Mouse (Mus musculus) heart, embryonic 11.5 days (tissue): ENCODE results near the gene Gm26920. TPM values are rescaled to one million over a fixed set of nuclear protein-coding genes. Genes with fewer than 3 reads are reported as not detected.

Experiments
- ATAC-seq: fragments of 200-750 bp; cut with Nextera tagmentation; replicated peaks from 2 replicates; pipeline ENCODE4 v1.8.0; 2017; ENCODE audit warnings: moderate library complexity; ENCODE audit not compliant: insufficient number of reproducible peaks, low FRiP score, low TSS enrichment
- H3K27ac ChIP-seq: fragments of 300-500 bp; sonication (generic); 2 replicates; pipeline ENCODE4 v1.5.1; 2014; ENCODE audit warnings: mild to moderate bottlenecking, low read depth, low read length
- H3K27me3 ChIP-seq: fragments of 300-500 bp; sonication (generic); 2 replicates; pipeline ENCODE4 v1.6.1; 2014; ENCODE audit warnings: mild to moderate bottlenecking, low read length, mixed read lengths; ENCODE audit not compliant: control insufficient read depth, insufficient read depth
- H3K36me3 ChIP-seq: fragments of 300-500 bp; sonication (generic); 2 replicates; pipeline ENCODE4 v1.6.1; 2014; ENCODE audit warnings: mild to moderate bottlenecking, low read length, moderate library complexity, mixed read lengths; ENCODE audit not compliant: control insufficient read depth, insufficient read depth
- H3K4me1 ChIP-seq: fragments of 300-500 bp; sonication (generic); 2 replicates; pipeline ENCODE4 v1.6.1; 2014; ENCODE audit warnings: low read length; ENCODE audit not compliant: control insufficient read depth, insufficient read depth
- H3K4me2 ChIP-seq: fragments of 300-500 bp; sonication (generic); 2 replicates; pipeline ENCODE4 v1.6.1; 2014; ENCODE audit warnings: mild to moderate bottlenecking, moderate library complexity
- H3K4me3 ChIP-seq: fragments of 300-500 bp; sonication (generic); 2 replicates; pipeline ENCODE4 v1.5.1; 2014; ENCODE audit warnings: low read depth, low read length
- H3K9ac ChIP-seq: fragments of 300-500 bp; sonication (generic); 2 replicates; pipeline ENCODE4 v1.6.1; 2014; ENCODE audit warnings: mild to moderate bottlenecking, low read depth, low read length, moderate library complexity
- H3K9me3 ChIP-seq: fragments of 300-500 bp; sonication (generic); replicated peaks from 2 replicates; pipeline ENCODE4 v1.6.1; 2016; ENCODE audit warnings: low read length; ENCODE audit not compliant: control insufficient read depth
- WGBS: fragments of 180-500 bp; shearing (Covaris S2); extraction: QIAGEN DNeasy Blood & Tissue Kit; methylation state at CpG from one replicate; pipeline ENCODE4 v1.1.7; 2014; ENCODE audit not compliant: insufficient replicate concordance; 5-methylcytosine and 5-hydroxymethylcytosine counted together
- microRNA-seq: library from miRNA; unstranded; fragments of <30 nt; microRNA quantifications from one replicate; pipeline ENCODE4, GENCODE M21; 2016; ENCODE audit warnings: borderline number of aligned reads
- polyA plus RNA-seq: library from polyadenylated mRNA; unstranded; fragments of >200 nt; fragmentation: Nextera tagmentation; extraction: Ambion mirVana; gene quantifications from 2 replicates; pipeline ENCODE4 v1.2.1, GENCODE M21; 2014

The Gm26920 gene
- polyA plus RNA-seq, 1 experiment from 2014 or later, result 0.26 TPM

GRCm38 (mm10) chr7:30017226-30017625 lies 73.0 kb downstream of the Gm26920 start:
- ATAC-seq, result no peak
- Histone ChIP-seq H3K27ac (no peak overlapping the region), H3K4me2 (no peak overlapping the region), H3K36me3 (peaks cover 50% of the 10 kb centered on the region), H3K4me1 (no peaks in the 10 kb centered on the region), H3K27me3 (no peaks in the 10 kb centered on the region), H3K9ac (no peak overlapping the region), H3K9me3 (no peaks in the 10 kb centered on the region), H3K4me3 (no peak overlapping the region)
- WGBS, result 95% methylated on average over 6 of the region's 6 CpGs

GRCm38 (mm10) chr7:30012956-30013363 lies 77.2 kb downstream of the Gm26920 start:
- WGBS, result 89% methylated on average over 4 of the region's 4 CpGs
- H3K27ac ChIP-seq, result no peak overlapping the region
- H3K9ac ChIP-seq, result no peak overlapping the region
- peaks cover 44% of the 10 kb centered on the region for H3K36me3 ChIP-seq
- no peaks in the 10 kb centered on the region for H3K9me3 ChIP-seq
- no peak overlapping the region for H3K4me3 ChIP-seq
- ATAC-seq, result no peak
- H3K4me1 ChIP-seq, result no peaks in the 10 kb centered on the region
- H3K27me3 ChIP-seq, result no peaks in the 10 kb centered on the region
- no peak overlapping the region for H3K4me2 ChIP-seq

- WGBS, result 86% methylated on average over 10 of the region's 10 CpGs
- no peak for ATAC-seq
- H3K27ac ChIP-seq, result no peak overlapping the region
These were observed 79.5 kb downstream of the Gm26920 start for GRCm38 (mm10) chr7:30010551-30011195.

DNA sequence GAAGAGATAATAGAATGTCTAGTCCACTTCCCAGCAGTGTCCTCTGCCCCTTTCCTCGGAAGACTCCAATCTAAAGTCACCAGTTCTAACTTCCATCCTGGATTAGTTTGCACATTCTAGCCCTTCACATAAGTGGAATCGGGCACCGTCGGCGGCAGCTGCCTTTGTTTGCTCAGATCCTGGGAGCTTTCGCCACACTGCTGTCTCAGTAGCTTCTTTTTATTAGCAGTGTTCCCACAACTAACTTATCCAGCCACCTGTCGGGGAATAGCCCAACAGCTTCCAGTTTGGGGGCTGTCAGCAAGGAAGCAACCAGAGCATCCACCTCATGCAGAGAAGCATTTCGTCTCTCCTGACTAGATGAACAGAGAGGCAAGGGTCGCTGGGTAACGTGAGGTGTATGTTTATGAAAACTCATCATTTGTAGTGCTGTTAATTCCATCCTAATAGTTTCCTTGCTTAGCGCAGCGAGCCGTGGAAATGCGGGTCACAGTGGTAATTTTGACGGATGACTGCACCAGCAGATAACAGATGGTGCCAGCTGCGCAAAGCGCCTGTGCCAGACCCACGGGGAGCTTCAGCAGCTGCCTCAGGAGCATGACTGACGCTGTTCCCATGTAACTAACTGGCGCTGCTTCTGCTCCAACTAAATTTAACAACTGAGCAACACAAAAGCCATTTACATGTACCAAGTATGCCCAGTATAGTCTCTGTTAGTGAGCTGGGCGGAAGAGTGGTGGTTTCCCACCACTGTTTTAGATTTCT lies 80.7 kb downstream of the Gm26920 start:
- no peaks in the 10 kb centered on the region for H3K27me3 ChIP-seq
- no peaks in the 10 kb centered on the region for H3K4me1 ChIP-seq
- no peak for ATAC-seq
- H3K4me2 ChIP-seq, result no peak overlapping the region
- H3K36me3 ChIP-seq, result peaks cover 22% of the 10 kb centered on the region
- no peak overlapping the region for H3K27ac ChIP-seq
- no peak overlapping the region for H3K9ac ChIP-seq
- 85% methylated on average over 21 of the region's 21 CpGs for WGBS
- H3K4me3 ChIP-seq, result no peak overlapping the region
- H3K9me3 ChIP-seq, result no peaks in the 10 kb centered on the region

More at GRCm38 (mm10) chr7:30010551-30011195, 79.5 kb downstream of the Gm26920 start:
- Histone ChIP-seq H3K4me3 (no peak overlapping the region), H3K36me3 (peaks cover 30% of the 10 kb centered on the region), H3K4me1 (no peaks in the 10 kb centered on the region), H3K9me3 (no peaks in the 10 kb centered on the region), H3K27me3 (no peaks in the 10 kb centered on the region), H3K4me2 (no peak overlapping the region), H3K9ac (no peak overlapping the region)

DNA sequence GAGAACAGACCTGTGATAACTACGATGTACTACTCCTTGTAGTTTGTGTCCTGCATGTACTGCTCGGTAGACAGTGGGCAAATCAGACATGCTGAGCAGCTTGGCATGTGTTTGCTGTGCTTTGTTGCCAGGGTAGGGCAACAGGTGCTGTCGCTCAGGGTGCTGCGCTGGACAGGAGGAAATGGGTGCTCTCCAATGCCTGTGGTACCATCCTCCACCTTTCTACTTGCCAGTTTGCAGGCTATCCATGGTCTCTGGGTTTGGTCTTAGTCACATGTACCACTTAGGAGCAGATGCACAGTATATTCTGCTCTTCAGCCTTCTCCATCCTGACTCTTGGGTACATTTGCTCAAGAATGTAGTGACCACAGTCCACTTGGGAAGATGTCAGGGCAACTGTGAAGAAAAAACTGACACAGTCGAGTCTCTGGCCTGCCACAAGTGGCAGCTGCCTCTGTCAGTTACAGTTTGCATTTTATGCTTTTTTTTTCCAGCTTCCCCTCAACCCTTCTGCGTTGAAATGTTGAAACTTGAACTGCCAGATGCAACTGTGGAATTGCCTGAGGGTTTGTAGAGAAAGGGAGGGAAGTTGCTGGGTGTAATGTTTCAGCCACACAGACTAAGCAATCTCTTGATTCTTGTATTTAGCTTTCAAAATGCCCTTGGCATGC lies 82.1 kb downstream of the Gm26920 start:
- H3K36me3 ChIP-seq, result peaks cover 14% of the 10 kb centered on the region
- WGBS, result 80% methylated on average over 6 of the region's 6 CpGs
- ATAC-seq, result no peak

GRCm38 (mm10) chr7:30007601-30008000 lies 82.6 kb downstream of the Gm26920 start:
- H3K4me1 ChIP-seq, result no peaks in the 10 kb centered on the region
- H3K36me3 ChIP-seq, result peaks cover 16% of the 10 kb centered on the region
- H3K9ac ChIP-seq, result no peak overlapping the region
- no peak for ATAC-seq
- no peaks in the 10 kb centered on the region for H3K27me3 ChIP-seq
- H3K9me3 ChIP-seq, result no peaks in the 10 kb centered on the region
- H3K27ac ChIP-seq, result no peak overlapping the region
- no peak overlapping the region for H3K4me3 ChIP-seq
- H3K4me2 ChIP-seq, result no peak overlapping the region
- 93% methylated on average over 1 of the region's 1 CpGs for WGBS

More for the DNA sequence above, 82.1 kb downstream of the Gm26920 start:
- H3K4me2 ChIP-seq, result no peak overlapping the region
- no peaks in the 10 kb centered on the region for H3K9me3 ChIP-seq
- H3K27me3 ChIP-seq, result no peaks in the 10 kb centered on the region
- no peaks in the 10 kb centered on the region for H3K4me1 ChIP-seq
- no peak overlapping the region for H3K4me3 ChIP-seq
- no peak overlapping the region for H3K27ac ChIP-seq
- H3K9ac ChIP-seq, result no peak overlapping the region

Small RNAs within 50 kb of the gene (microRNA-seq; reads per million reads assigned to microRNA genes)
- gene Gm23368, result not detected

Other genes starting within 250 kb of the Gm26920 start
- 2.8 and 4.7 TPM in 2 replicates for gene Zfp940, start 236.7 kb downstream of the Gm26920 start, polyA plus RNA-seq
- 3.8 and 4.1 TPM in 2 replicates for gene Zfp420, start 230.4 kb downstream of the Gm26920 start, polyA plus RNA-seq
- gene Zfp27, start 183.8 kb downstream of the Gm26920 start, polyA plus RNA-seq, result 9.3 and 9.4 TPM in 2 replicates
- 4.1 and 6.2 TPM in 2 replicates for gene Zfp383, start 182.2 kb downstream of the Gm26920 start, polyA plus RNA-seq
- 7.0 and 10.0 TPM in 2 replicates for gene Zfp74, start 136.3 kb downstream of the Gm26920 start, polyA plus RNA-seq
- gene Zfp568, start 106.5 kb downstream of the Gm26920 start, polyA plus RNA-seq, result 28.8 and 30.4 TPM in 2 replicates
- 3.1 and 3.8 TPM in 2 replicates for gene Zfp14, start 39.0 kb downstream of the Gm26920 start, polyA plus RNA-seq
- gene Zfp82, start 17.5 kb downstream of the Gm26920 start, polyA plus RNA-seq, result 4.1 TPM in 2 replicates
- gene Zfp566, start 117 bp upstream of the Gm26920 start, polyA plus RNA-seq, result 7.4 and 8.1 TPM in 2 replicates
- gene Zfp260, start 4.4 kb upstream of the Gm26920 start, polyA plus RNA-seq, result 87.2 and 96.0 TPM in 2 replicates
- gene Zfp382, start 31.5 kb upstream of the Gm26920 start, polyA plus RNA-seq, result 5.3 and 5.8 TPM in 2 replicates
- gene Zfp146, start 79.3 kb upstream of the Gm26920 start, polyA plus RNA-seq, result 6.6 and 10.4 TPM in 2 replicates
- 309 and 324 TPM in 2 replicates for gene Cox7a1, start 93.7 kb upstream of the Gm26920 start, polyA plus RNA-seq
- 64.6 and 71.7 TPM in 2 replicates for gene Capns1, start 108.4 kb upstream of the Gm26920 start, polyA plus RNA-seq
- 120 and 126 TPM in 2 replicates for gene Polr2i, start 141.5 kb upstream of the Gm26920 start, polyA plus RNA-seq
- 184 and 185 TPM in 2 replicates for gene Tbcb, start 141.9 kb upstream of the Gm26920 start, polyA plus RNA-seq
- not detected in 2 replicates for gene Ovol3, start 145.3 kb upstream of the Gm26920 start, polyA plus RNA-seq
- gene Thap8, start 189.7 kb upstream of the Gm26920 start, polyA plus RNA-seq, result 0.20 and 0.38 TPM in 2 replicates
- gene Wdr62, start 190.0 kb upstream of the Gm26920 start, polyA plus RNA-seq, result 7.7 and 9.9 TPM in 2 replicates
- 18.6 and 22.1 TPM in 2 replicates for gene Clip3, start 201.3 kb upstream of the Gm26920 start, polyA plus RNA-seq
- 65.5 and 66.1 TPM in 2 replicates for gene Alkbh6, start 218.3 kb upstream of the Gm26920 start, polyA plus RNA-seq
- 18.1 and 20.0 TPM in 2 replicates for gene Syne4, start 224.4 kb upstream of the Gm26920 start, polyA plus RNA-seq
- not detected in 2 replicates for gene E130208F15Rik, start 231.3 kb upstream of the Gm26920 start, polyA plus RNA-seq
- gene Sdhaf1, start 233.5 kb upstream of the Gm26920 start, polyA plus RNA-seq, result 14.6 and 16.6 TPM in 2 replicates